Mouse (Mus musculus): ENCODE measurements around the gene Ssr2. TPM values are rescaled to one million over a fixed set of nuclear protein-coding genes. Genes with fewer than 3 reads are reported as not detected.
"Not testable (repeated sequence)": the region's sequence is repeated elsewhere in the genome, so short reads cannot be mapped to it uniquely, and the experiment has no call there.

Gene Ssr2
- polyA plus RNA-seq, 1 experiment from 2014 or later: 269 TPM

- H3K4me3 ChIP-seq (ENCODE audit: low read length): no peak overlapping the region
- H3K27ac ChIP-seq (ENCODE audit: low read length): no peak overlapping the region
- ATAC-seq (ENCODE audit: low FRiP score, low TSS enrichment): no peak
- no peaks in the 10 kb centered on the region for H3K27me3 ChIP-seq (ENCODE audit: insufficient read depth, low read length)
- no peaks in the 10 kb centered on the region for H3K4me1 ChIP-seq (ENCODE audit: insufficient read depth, low read length)
- H3K9me3 ChIP-seq (ENCODE audit: low read length): no peaks in the 10 kb centered on the region
- H3K9ac ChIP-seq (replicated peaks; ENCODE audit: low read length): no peak overlapping the region
- WGBS: 82% methylated on average over 1 of the region's 1 CpGs
- peaks cover 33% of the 10 kb centered on the region for H3K36me3 ChIP-seq (ENCODE audit: insufficient read depth, low read length)
- H3K4me2 ChIP-seq (replicated peaks; ENCODE audit: low read depth, low read length): no peak overlapping the region
Observed at GRCm38 (mm10) chr3:88571856-88572255, 3.8 kb upstream of the Ssr2 start.

GRCm38 (mm10) chr3:88572835-88573234, 2.8 kb upstream of the Ssr2 start:
- Histone ChIP-seq H3K27me3 (ENCODE audit: insufficient read depth, low read length) (no peaks in the 10 kb centered on the region), H3K4me1 (ENCODE audit: insufficient read depth, low read length) (no peaks in the 10 kb centered on the region), H3K9me3 (ENCODE audit: low read length) (no peaks in the 10 kb centered on the region), H3K4me3 (ENCODE audit: low read length) (no peak overlapping the region), H3K4me2 (replicated peaks; ENCODE audit: low read depth, low read length) (no peak overlapping the region), H3K9ac (replicated peaks; ENCODE audit: low read length) (no peak overlapping the region), H3K36me3 (ENCODE audit: insufficient read depth, low read length) (peaks cover 25% of the 10 kb centered on the region), H3K27ac (ENCODE audit: low read length) (no peak overlapping the region)
- no peak for ATAC-seq (ENCODE audit: low FRiP score, low TSS enrichment)
- 81% methylated on average over 2 of the region's 2 CpGs for WGBS

- Histone ChIP-seq H3K9ac (replicated peaks; ENCODE audit: low read length) (no peak overlapping the region), H3K4me1 (ENCODE audit: insufficient read depth, low read length) (no peaks in the 10 kb centered on the region), H3K27ac (ENCODE audit: low read length) (no peak overlapping the region), H3K9me3 (ENCODE audit: low read length) (no peaks in the 10 kb centered on the region), H3K36me3 (ENCODE audit: insufficient read depth, low read length) (peaks cover 16% of the 10 kb centered on the region), H3K27me3 (ENCODE audit: insufficient read depth, low read length) (no peaks in the 10 kb centered on the region), H3K4me3 (ENCODE audit: low read length) (no peak overlapping the region), H3K4me2 (replicated peaks; ENCODE audit: low read depth, low read length) (no peak overlapping the region)
- ATAC-seq (ENCODE audit: low FRiP score, low TSS enrichment): no peak
- 90% methylated on average over 2 of the region's 2 CpGs for WGBS
Observed at GRCm38 (mm10) chr3:88573810-88574209, 1.9 kb upstream of the Ssr2 start.

GRCm38 (mm10) chr3:88577846-88578245, 2.2 kb downstream of the Ssr2 start:
- Histone ChIP-seq H3K36me3 (ENCODE audit: insufficient read depth, low read length) (peaks cover 16% of the 10 kb centered on the region; the same call in 1 of the 2 replicates), H3K4me1 (ENCODE audit: insufficient read depth, low read length) (peaks cover 12% of the 10 kb centered on the region; the same call in 1 of the 2 replicates)
- not testable (repeated sequence) for H3K4me3 ChIP-seq (ENCODE audit: low read length); H3K9ac ChIP-seq (replicated peaks; ENCODE audit: low read length); H3K27me3 ChIP-seq (ENCODE audit: insufficient read depth, low read length); H3K9me3 ChIP-seq (ENCODE audit: low read length); H3K27ac ChIP-seq (ENCODE audit: low read length); ATAC-seq (ENCODE audit: low FRiP score, low TSS enrichment); H3K4me2 ChIP-seq (replicated peaks; ENCODE audit: low read depth, low read length)
- WGBS: 85% methylated on average over 5 of the region's 5 CpGs

GRCm38 (mm10) chr3:88578498-88579424, 3.1 kb downstream of the Ssr2 start:
- H3K27ac ChIP-seq (ENCODE audit: low read length): 0 out of 2 replicates have a peak overlapping the region, but pooled peaks have one; percentile 80
- H3K36me3 ChIP-seq (ENCODE audit: insufficient read depth, low read length): peaks cover 22% of the 10 kb centered on the region; the same call in 1 of the 2 replicates
- ATAC-seq (ENCODE audit: low FRiP score, low TSS enrichment): 0 out of 2 replicates have a peak, but pooled peaks have one; percentile 29
- no peaks in the 10 kb centered on the region for H3K9me3 ChIP-seq (ENCODE audit: low read length)
- H3K9ac ChIP-seq (replicated peaks; ENCODE audit: low read length): peak overlapping the region; percentile 96
- peak overlapping the region; percentile 100 for H3K4me3 ChIP-seq (ENCODE audit: low read length)
- peak overlapping the region; percentile 81 for H3K4me2 ChIP-seq (replicated peaks; ENCODE audit: low read depth, low read length)
- H3K4me1 ChIP-seq (ENCODE audit: insufficient read depth, low read length): peaks cover 12% of the 10 kb centered on the region; the same call in 1 of the 2 replicates
- 48% methylated on average over 8 of the region's 8 CpGs for WGBS
- no peaks in the 10 kb centered on the region for H3K27me3 ChIP-seq (ENCODE audit: insufficient read depth, low read length)

- Histone ChIP-seq H3K27ac (ENCODE audit: low read length) (peak overlapping the region; percentile 80; the same call in 1 of the 2 replicates), H3K4me2 (replicated peaks; ENCODE audit: low read depth, low read length) (peak overlapping the region; percentile 81), H3K4me1 (ENCODE audit: insufficient read depth, low read length) (peaks cover 12% of the 10 kb centered on the region; the same call in 1 of the 2 replicates), H3K27me3 (ENCODE audit: insufficient read depth, low read length) (no peaks in the 10 kb centered on the region), H3K36me3 (ENCODE audit: insufficient read depth, low read length) (peaks cover 26% of the 10 kb centered on the region; the same call in 1 of the 2 replicates), H3K9ac (replicated peaks; ENCODE audit: low read length) (peak overlapping the region; percentile 96), H3K9me3 (ENCODE audit: low read length) (no peaks in the 10 kb centered on the region), H3K4me3 (ENCODE audit: low read length) (peak overlapping the region; percentile 100)
- under 1% methylated on average over 34 of the region's 34 CpGs for WGBS
- peak; percentile 88 for ATAC-seq (ENCODE audit: low FRiP score, low TSS enrichment)
Observed at GRCm38 (mm10) chr3:88579454-88580117, 3.9 kb downstream of the Ssr2 start.

- H3K9me3 ChIP-seq (ENCODE audit: low read length): no peaks in the 10 kb centered on the region
- H3K36me3 ChIP-seq (ENCODE audit: insufficient read depth, low read length): peaks cover 57% of the 10 kb centered on the region
- H3K9ac ChIP-seq (replicated peaks; ENCODE audit: low read length): no peak overlapping the region
- peaks cover 2% of the 10 kb centered on the region; the same call in 1 of the 2 replicates for H3K4me1 ChIP-seq (ENCODE audit: insufficient read depth, low read length)
- H3K4me3 ChIP-seq (ENCODE audit: low read length): no peak overlapping the region
- H3K27me3 ChIP-seq (ENCODE audit: insufficient read depth, low read length): no peaks in the 10 kb centered on the region
- 98% methylated on average over 6 of the region's 6 CpGs for WGBS
- H3K4me2 ChIP-seq (replicated peaks; ENCODE audit: low read depth, low read length): no peak overlapping the region
- H3K27ac ChIP-seq (ENCODE audit: low read length): no peak overlapping the region
- ATAC-seq (ENCODE audit: low FRiP score, low TSS enrichment): no peak
Observed at GRCm38 (mm10) chr3:88585769-88586168, 10.1 kb downstream of the Ssr2 start.

- H3K27ac ChIP-seq (ENCODE audit: low read length): no peak overlapping the region
- H3K36me3 ChIP-seq (ENCODE audit: insufficient read depth, low read length): peaks cover 48% of the 10 kb centered on the region
- WGBS: 91% methylated on average over 5 of the region's 5 CpGs
Observed at GRCm38 (mm10) chr3:88586640-88587039, 11.0 kb downstream of the Ssr2 start.

GRCm38 (mm10) chr3:88590246-88590645, 14.6 kb downstream of the Ssr2 start:
- Histone ChIP-seq H3K4me3 (ENCODE audit: low read length) (no peak overlapping the region), H3K27ac (ENCODE audit: low read length) (peak overlapping the region; percentile 7), H3K27me3 (ENCODE audit: insufficient read depth, low read length) (no peaks in the 10 kb centered on the region), H3K4me1 (ENCODE audit: insufficient read depth, low read length) (peaks cover 20% of the 10 kb centered on the region), H3K36me3 (ENCODE audit: insufficient read depth, low read length) (peaks cover 31% of the 10 kb centered on the region), H3K9me3 (ENCODE audit: low read length) (no peaks in the 10 kb centered on the region), H3K9ac (replicated peaks; ENCODE audit: low read length) (0 out of 2 replicates have a peak overlapping the region, but pooled peaks have one; percentile 3), H3K4me2 (replicated peaks; ENCODE audit: low read depth, low read length) (no peak overlapping the region)
- WGBS: 18% methylated on average over 5 of the region's 5 CpGs
- no peak for ATAC-seq (ENCODE audit: low FRiP score, low TSS enrichment)

More at GRCm38 (mm10) chr3:88586640-88587039, 11.0 kb downstream of the Ssr2 start:
- H3K4me3 ChIP-seq (ENCODE audit: low read length): no peak overlapping the region
- H3K9ac ChIP-seq (replicated peaks; ENCODE audit: low read length): no peak overlapping the region
- no peaks in the 10 kb centered on the region for H3K9me3 ChIP-seq (ENCODE audit: low read length)
- ATAC-seq (ENCODE audit: low FRiP score, low TSS enrichment): no peak
- no peaks in the 10 kb centered on the region for H3K4me1 ChIP-seq (ENCODE audit: insufficient read depth, low read length)
- H3K4me2 ChIP-seq (replicated peaks; ENCODE audit: low read depth, low read length): no peak overlapping the region
- H3K27me3 ChIP-seq (ENCODE audit: insufficient read depth, low read length): no peaks in the 10 kb centered on the region
